Mouse (Mus musculus): ENCODE results near the gene Phf23.

The Phf23 gene

GRCm38 (mm10) chr11:70021264-70022132, 25.9 kb downstream of the Phf23 start:
- DNase-seq (ENCODE audit: low read depth, low spot score), result peak; percentile 97

GRCm38 (mm10) chr11:70023481-70024150, 28.0 kb downstream of the Phf23 start:
- no peak for DNase-seq (ENCODE audit: low read depth, low spot score)

- DNase-seq (ENCODE audit: low read depth, low spot score), result no peak
These were observed 28.6 kb downstream of the Phf23 start for GRCm38 (mm10) chr11:70024151-70024514.

- no peak for DNase-seq (ENCODE audit: low read depth, low spot score)
These were observed 31.1 kb downstream of the Phf23 start for GRCm38 (mm10) chr11:70026689-70027088.

- DNase-seq (ENCODE audit: low read depth, low spot score), result no peak
These were observed 31.8 kb downstream of the Phf23 start for GRCm38 (mm10) chr11:70027397-70027796.

GRCm38 (mm10) chr11:70028401-70029129, 33.0 kb downstream of the Phf23 start:
- DNase-seq (ENCODE audit: low read depth, low spot score), result no peak

- peak; percentile 93 for DNase-seq (ENCODE audit: low read depth, low spot score)
These were observed 33.7 kb downstream of the Phf23 start for GRCm38 (mm10) chr11:70029130-70029801.

- DNase-seq (ENCODE audit: low read depth, low spot score), result no peak
These were observed 34.4 kb downstream of the Phf23 start for GRCm38 (mm10) chr11:70029829-70030550.

GRCm38 (mm10) chr11:70030651-70031320, 35.2 kb downstream of the Phf23 start:
- no peak for DNase-seq (ENCODE audit: low read depth, low spot score)

- no peak for DNase-seq (ENCODE audit: low read depth, low spot score)
These were observed 35.7 kb downstream of the Phf23 start for GRCm38 (mm10) chr11:70031321-70031670.

- no peak for DNase-seq (ENCODE audit: low read depth, low spot score)
These were observed 42.6 kb downstream of the Phf23 start for GRCm38 (mm10) chr11:70038174-70038573.

- DNase-seq (ENCODE audit: low read depth, low spot score), result no peak
These were observed 44.1 kb downstream of the Phf23 start for GRCm38 (mm10) chr11:70039631-70040030.

- no peak for DNase-seq (ENCODE audit: low read depth, low spot score)
These were observed 44.6 kb downstream of the Phf23 start for GRCm38 (mm10) chr11:70040184-70040583.

- no peak for DNase-seq (ENCODE audit: low read depth, low spot score)
These were observed 46.9 kb downstream of the Phf23 start for GRCm38 (mm10) chr11:70042309-70043085.

- DNase-seq (ENCODE audit: low read depth, low spot score), result no peak
These were observed 48.1 kb downstream of the Phf23 start for GRCm38 (mm10) chr11:70043665-70044064.

- no peak for DNase-seq (ENCODE audit: low read depth, low spot score)
These were observed 49.9 kb downstream of the Phf23 start for GRCm38 (mm10) chr11:70045435-70045834.

GRCm38 (mm10) chr11:70049366-70049765, 53.8 kb downstream of the Phf23 start:
- DNase-seq (ENCODE audit: low read depth, low spot score), result no peak
